Mouse (Mus musculus): ENCODE results near the gene Ankrd12. TPM values are rescaled to one million over a fixed set of nuclear protein-coding genes. Genes with fewer than 3 reads are reported as not detected.
A peak's percentile ranks its signal among the peaks of the same experiment; 100 is the strongest.

The Ankrd12 gene
- polyA plus RNA-seq, 1 experiment from 2014 or later, result 24.0 TPM

- Histone ChIP-seq H3K4me3 (replicated peaks) (no peak overlapping the region), H3K4me2 (replicated peaks) (no peak overlapping the region), H3K4me1 (replicated peaks) (peaks cover 2% of the 10 kb centered on the region; the same call in 1 of the 2 replicates), H3K36me3 (no peaks in the 10 kb centered on the region), H3K9ac (no peak overlapping the region), H3K27me3 (replicated peaks) (no peaks in the 10 kb centered on the region), H3K27ac (no peak overlapping the region), H3K9me3 (no peaks in the 10 kb centered on the region)
- 48% methylated on average over 10 of the region's 10 CpGs for WGBS
- ATAC-seq, result no peak
Measured at GRCm38 (mm10) chr17:66106601-66107267, 29.8 kb upstream of the Ankrd12 start.

- H3K4me2 ChIP-seq (replicated peaks), result no peak overlapping the region
- 84% methylated on average over 7 of the region's 7 CpGs for WGBS
- ATAC-seq, result no peak
- no peaks in the 10 kb centered on the region for H3K27me3 ChIP-seq (replicated peaks)
- no peaks in the 10 kb centered on the region for H3K36me3 ChIP-seq
- H3K9ac ChIP-seq, result no peak overlapping the region
- peaks cover 2% of the 10 kb centered on the region for H3K4me1 ChIP-seq (replicated peaks)
- H3K9me3 ChIP-seq, result no peaks in the 10 kb centered on the region
- H3K27ac ChIP-seq, result no peak overlapping the region
- H3K4me3 ChIP-seq (replicated peaks), result no peak overlapping the region
Measured at GRCm38 (mm10) chr17:66104076-66104475, 27.2 kb upstream of the Ankrd12 start.

- H3K36me3 ChIP-seq, result no peaks in the 10 kb centered on the region
- peaks cover 2% of the 10 kb centered on the region for H3K4me1 ChIP-seq (replicated peaks)
- under 1% methylated on average over 67 of the region's 67 CpGs for WGBS
- H3K4me2 ChIP-seq (replicated peaks), result peak within 1 kb of the TSS; percentile 72
- H3K27me3 ChIP-seq (replicated peaks), result no peaks in the 10 kb centered on the region
- peak within 1 kb of the TSS; percentile 77 for H3K9ac ChIP-seq
- ATAC-seq, result peak; percentile 100
- no peaks in the 10 kb centered on the region for H3K9me3 ChIP-seq
- H3K27ac ChIP-seq, result peak within 1 kb of the TSS; percentile 94
- peak within 1 kb of the TSS; percentile 71 for H3K4me3 ChIP-seq (replicated peaks)
Measured at GRCm38 (mm10) chr17:66101380-66102330, 24.8 kb upstream of the Ankrd12 start, which contains the start of gene Ndufv2. Ndufv2 (minus strand) TSS chr17:66101559.

- no peaks in the 10 kb centered on the region for H3K27me3 ChIP-seq (replicated peaks)
- peak overlapping the region; percentile 72 for H3K4me2 ChIP-seq (replicated peaks)
- H3K9me3 ChIP-seq, result no peaks in the 10 kb centered on the region
- ATAC-seq, result peak; percentile 71; the same call in 1 of the 2 replicates
- H3K4me3 ChIP-seq (replicated peaks), result peak overlapping the region; percentile 71
- H3K27ac ChIP-seq, result peak overlapping the region; percentile 94
- H3K36me3 ChIP-seq, result no peaks in the 10 kb centered on the region
- H3K9ac ChIP-seq, result peak overlapping the region; percentile 77
- peaks cover 2% of the 10 kb centered on the region; the same call in 1 of the 2 replicates for H3K4me1 ChIP-seq (replicated peaks)
- WGBS, result under 1% methylated on average over 41 of the region's 41 CpGs
Measured at GRCm38 (mm10) chr17:66100566-66101379, 23.9 kb upstream of the Ankrd12 start.

GRCm38 (mm10) chr17:66092664-66093063 lies 15.8 kb upstream of the Ankrd12 start:
- no peak overlapping the region for H3K4me3 ChIP-seq (replicated peaks)
- ATAC-seq, result no peak
- H3K9ac ChIP-seq, result no peak overlapping the region
- 69% methylated on average over 3 of the region's 3 CpGs for WGBS
- H3K27me3 ChIP-seq (replicated peaks), result no peaks in the 10 kb centered on the region
- H3K9me3 ChIP-seq, result no peaks in the 10 kb centered on the region
- H3K4me2 ChIP-seq (replicated peaks), result no peak overlapping the region
- no peaks in the 10 kb centered on the region for H3K4me1 ChIP-seq (replicated peaks)
- no peak overlapping the region for H3K27ac ChIP-seq
- H3K36me3 ChIP-seq, result peaks cover 7% of the 10 kb centered on the region; the same call in 1 of the 2 replicates

- 91% methylated on average over 2 of the region's 2 CpGs for WGBS
- Histone ChIP-seq H3K4me3 (replicated peaks) (no peak overlapping the region), H3K4me1 (replicated peaks) (no peaks in the 10 kb centered on the region), H3K27me3 (replicated peaks) (no peaks in the 10 kb centered on the region), H3K9ac (no peak overlapping the region), H3K9me3 (no peaks in the 10 kb centered on the region), H3K36me3 (peaks cover 10% of the 10 kb centered on the region; the same call in 1 of the 2 replicates), H3K27ac (no peak overlapping the region), H3K4me2 (replicated peaks) (no peak overlapping the region)
- ATAC-seq, result no peak
Measured at GRCm38 (mm10) chr17:66092065-66092464, 15.2 kb upstream of the Ankrd12 start.

GRCm38 (mm10) chr17:66091392-66091791 lies 14.5 kb upstream of the Ankrd12 start:
- Histone ChIP-seq H3K36me3 (peaks cover 11% of the 10 kb centered on the region; the same call in 1 of the 2 replicates), H3K4me2 (replicated peaks) (no peak overlapping the region), H3K9ac (no peak overlapping the region), H3K27me3 (replicated peaks) (no peaks in the 10 kb centered on the region), H3K9me3 (no peaks in the 10 kb centered on the region), H3K4me3 (replicated peaks) (no peak overlapping the region), H3K4me1 (replicated peaks) (no peaks in the 10 kb centered on the region), H3K27ac (no peak overlapping the region)
- WGBS, result 85% methylated on average over 2 of the region's 2 CpGs
- no peak for ATAC-seq

GRCm38 (mm10) chr17:66090251-66090650 lies 13.4 kb upstream of the Ankrd12 start:
- H3K27me3 ChIP-seq (replicated peaks), result no peaks in the 10 kb centered on the region
- H3K9me3 ChIP-seq, result no peaks in the 10 kb centered on the region
- no peak overlapping the region for H3K9ac ChIP-seq
- H3K27ac ChIP-seq, result no peak overlapping the region
- H3K4me1 ChIP-seq (replicated peaks), result no peaks in the 10 kb centered on the region
- no peak overlapping the region for H3K4me2 ChIP-seq (replicated peaks)
- H3K4me3 ChIP-seq (replicated peaks), result no peak overlapping the region
- no peak for ATAC-seq
- peaks cover 11% of the 10 kb centered on the region; the same call in 1 of the 2 replicates for H3K36me3 ChIP-seq

GRCm38 (mm10) chr17:66085038-66085437 lies 8.1 kb upstream of the Ankrd12 start:
- 97% methylated on average over 1 of the region's 1 CpGs for WGBS
- H3K9ac ChIP-seq, result no peak overlapping the region

GRCm38 (mm10) chr17:66084486-66084885 lies 7.6 kb upstream of the Ankrd12 start:
- H3K4me3 ChIP-seq (replicated peaks), result no peak overlapping the region
- no peaks in the 10 kb centered on the region for H3K9me3 ChIP-seq
- H3K9ac ChIP-seq, result no peak overlapping the region
- no peaks in the 10 kb centered on the region for H3K27me3 ChIP-seq (replicated peaks)
- ATAC-seq, result no peak
- WGBS, result 68% methylated on average over 1 of the region's 1 CpGs
- H3K4me1 ChIP-seq (replicated peaks), result no peaks in the 10 kb centered on the region
- no peak overlapping the region for H3K4me2 ChIP-seq (replicated peaks)
- H3K27ac ChIP-seq, result no peak overlapping the region
- H3K36me3 ChIP-seq, result peaks cover 8% of the 10 kb centered on the region

More at GRCm38 (mm10) chr17:66085038-66085437, 8.1 kb upstream of the Ankrd12 start:
- Histone ChIP-seq H3K4me2 (replicated peaks) (no peak overlapping the region), H3K9me3 (no peaks in the 10 kb centered on the region), H3K27me3 (replicated peaks) (no peaks in the 10 kb centered on the region), H3K4me1 (replicated peaks) (no peaks in the 10 kb centered on the region), H3K27ac (no peak overlapping the region), H3K4me3 (replicated peaks) (no peak overlapping the region), H3K36me3 (peaks cover 8% of the 10 kb centered on the region)
- no peak for ATAC-seq

- peak overlapping the region; percentile 87 for H3K27ac ChIP-seq
- under 1% methylated on average over 23 of the region's 23 CpGs for WGBS
- H3K4me1 ChIP-seq (replicated peaks), result no peaks in the 10 kb centered on the region
- peak; percentile 75 for ATAC-seq
- H3K27me3 ChIP-seq (replicated peaks), result no peaks in the 10 kb centered on the region
- peak overlapping the region; percentile 99 for H3K4me3 ChIP-seq (replicated peaks)
- peak overlapping the region; percentile 63 for H3K9ac ChIP-seq
- H3K36me3 ChIP-seq, result no peaks in the 10 kb centered on the region; the same call in 1 of the 2 replicates
- peak overlapping the region; percentile 87 for H3K4me2 ChIP-seq (replicated peaks)
- H3K9me3 ChIP-seq, result no peaks in the 10 kb centered on the region
Measured at GRCm38 (mm10) chr17:66077437-66077850, 555 bp upstream of the Ankrd12 start.
